Mouse (Mus musculus) liver, adult 2 months (tissue): Measurements from ENCODE around the gene Cops6.

Experiments
- CTCF ChIP-seq: fragments of 200-500 bp; IDR thresholded peaks from 2 replicates; pipeline ENCODE4 v1.5.1; 2011; ENCODE audit warnings: low read depth, low read length, control low read depth
- POLR2A ChIP-seq: fragments of 200-500 bp; IDR thresholded peaks from 2 replicates; pipeline ENCODE4 v1.6.1; 2011; ENCODE audit warnings: low read length, control low read depth; ENCODE audit not compliant: insufficient read depth; ENCODE audit errors: extremely low read depth

GRCm38 (mm10) chr5:138154390-138154789 lies 6.5 kb upstream of the Cops6 start:
- TF ChIP-seq POLR2A (no peak), CTCF (no peak)
